Mouse (Mus musculus) mouse embryonic stem cell (cell line): Measurements from ENCODE around the gene Rragd.
"Not testable (repeated sequence)": the region's sequence is repeated elsewhere in the genome, so short reads cannot be mapped to it uniquely, and the experiment has no call there.

Source experiments
- in situ Hi-C, 2 experiments: fragments of 300-500 bp; cut with MboI; formaldehyde crosslinking; loops; 1 replicate in 1 of 2; 3 replicates in 1 of 2; pipeline ENCODE4 v1.14.3; 2019 to 2020; ENCODE audit warnings: low sequenced_read_pairs in 2 of 2, low pct_unique_long_range_greater_than_20kb in 1 of 2, mixed read lengths in 1 of 2; ENCODE audit not compliant: unreplicated experiment in 1 of 2

The Rragd gene

DNA sequence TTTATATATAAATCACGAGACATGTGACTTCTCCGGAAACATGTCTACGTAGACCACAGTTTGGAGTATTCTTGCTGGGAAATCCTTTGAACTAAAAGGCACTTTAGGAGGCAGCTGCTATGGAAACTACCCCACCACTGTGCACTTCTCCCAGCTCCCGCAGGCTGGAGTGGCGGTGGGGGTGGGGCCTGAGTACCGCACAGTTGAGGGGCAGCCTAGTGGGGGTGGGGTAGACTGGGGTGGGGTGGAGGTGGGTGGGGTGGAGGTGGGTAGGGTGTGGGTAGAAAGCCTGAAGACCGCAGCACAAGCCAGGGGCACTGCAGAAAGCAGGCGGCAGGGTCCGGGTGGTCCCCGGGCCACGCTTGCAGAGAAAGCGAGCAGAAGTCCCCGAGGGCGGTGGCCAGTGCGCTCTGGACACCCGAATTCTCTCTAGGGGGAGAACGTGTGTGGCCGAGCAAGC, at the start of gene Rragd:
Gene Rragd (plus strand): TSS at position 322 of the 460 bp plus-strand sequence.
- in situ Hi-C loops: no loop called here

DNA sequence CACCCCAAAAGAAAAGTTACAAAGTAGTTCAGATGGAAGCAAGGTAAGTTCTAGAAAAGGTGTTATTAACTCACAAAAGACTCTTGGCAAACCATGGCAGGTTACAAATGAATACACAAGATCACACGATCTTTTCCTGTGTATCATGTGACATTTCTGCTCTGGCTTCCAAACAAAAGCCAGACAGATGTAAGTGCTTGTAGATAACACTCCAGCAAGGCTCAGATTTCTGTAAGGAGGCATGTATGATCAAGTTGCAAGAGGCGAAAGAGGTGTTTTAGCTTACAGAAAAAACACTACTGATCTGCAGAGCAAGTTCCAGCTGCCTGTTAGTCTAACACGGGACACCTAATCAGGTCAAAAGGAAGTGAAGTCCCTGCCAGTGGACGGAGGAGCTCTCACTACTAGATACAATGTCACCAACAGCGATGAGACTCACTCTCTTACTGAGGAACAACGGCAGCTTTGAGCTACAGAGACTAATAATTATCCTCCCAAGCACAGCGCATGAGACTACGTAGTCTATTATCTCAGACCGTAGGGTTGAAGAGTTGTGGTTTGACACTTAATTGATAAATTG, 46.0 kb upstream of the Rragd start:
- in situ Hi-C loops: no loop called here

DNA sequence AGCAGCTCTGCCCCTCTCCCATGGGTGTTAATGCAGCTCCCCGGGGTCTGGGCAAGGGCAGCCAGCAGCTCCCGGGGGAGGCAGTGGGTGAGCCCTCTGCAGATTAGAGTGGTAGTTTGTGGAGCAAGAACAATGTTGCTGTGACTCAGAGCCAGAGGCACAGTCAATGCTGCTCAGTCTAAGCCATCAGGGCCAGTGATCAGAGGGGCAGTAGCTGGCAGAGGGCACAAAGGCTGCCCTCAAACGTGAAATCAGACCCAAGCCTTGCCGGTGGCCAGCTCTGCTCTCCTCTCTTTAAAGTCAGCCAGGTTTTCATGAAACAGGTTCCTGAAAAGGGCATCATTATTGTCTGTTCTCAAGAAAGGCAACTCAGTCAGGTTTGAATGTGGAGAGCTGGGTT, 43.3 kb upstream of the Rragd start:
- in situ Hi-C loops: no loop called here

DNA sequence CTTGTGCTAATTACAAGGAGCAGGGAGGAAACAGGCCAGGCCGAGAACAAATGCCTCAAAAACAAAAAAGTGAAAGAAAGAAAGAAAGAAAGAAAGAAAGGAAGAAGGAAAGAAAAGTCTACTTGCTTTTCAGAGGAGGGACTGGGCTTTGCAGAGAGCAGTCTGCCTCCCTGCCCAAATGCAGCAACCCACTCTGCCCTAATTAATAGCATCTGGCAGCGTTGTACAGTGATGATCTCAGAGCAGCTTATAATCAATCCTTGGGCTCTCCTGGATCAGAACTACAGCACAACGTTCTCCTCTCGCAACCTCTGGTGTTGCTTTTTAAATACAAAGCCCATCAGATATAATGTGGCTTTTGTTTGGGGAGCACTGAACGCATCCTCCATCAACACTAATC, 42.9 kb upstream of the Rragd start:
- in situ Hi-C loops: no loop called here

DNA sequence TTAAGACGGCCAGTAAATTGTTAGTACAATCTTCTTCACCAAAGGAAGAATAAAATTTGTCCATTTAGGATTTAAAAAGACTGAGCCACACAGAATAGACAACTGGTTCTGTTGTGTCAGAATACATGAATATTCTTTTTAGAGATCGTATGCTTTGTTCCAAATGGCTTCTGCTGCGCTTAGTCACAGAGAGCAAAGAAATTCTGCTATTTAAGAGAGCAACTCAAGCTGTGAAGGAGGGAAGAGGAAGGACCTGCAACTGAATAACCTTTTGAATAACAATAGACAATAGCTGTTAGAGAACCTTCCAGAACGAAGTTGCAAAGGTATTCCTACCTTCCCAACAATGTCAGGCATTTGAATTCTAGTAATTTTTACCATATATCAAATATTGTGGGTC, 41.9 kb upstream of the Rragd start:
- in situ Hi-C loops: no loop called here

DNA sequence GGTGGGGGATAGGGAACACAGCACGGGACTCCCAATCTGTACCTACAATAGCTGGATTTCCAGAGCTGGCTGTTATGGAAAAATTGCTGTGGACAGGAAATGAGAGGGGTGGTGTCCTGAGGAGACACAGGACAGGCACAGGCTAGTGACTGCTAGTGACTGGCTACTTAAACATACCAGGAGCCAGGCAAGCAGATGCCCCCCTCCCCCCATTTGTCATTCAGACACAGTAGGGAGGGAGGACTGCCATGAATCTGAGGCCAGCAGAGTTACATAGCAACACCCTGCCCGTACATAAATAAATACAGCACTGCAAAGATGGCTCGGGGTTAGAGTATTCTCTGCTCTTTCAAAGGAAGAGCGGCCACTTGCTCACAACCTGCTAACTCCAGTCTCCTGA, 35.2 kb upstream of the Rragd start:
- in situ Hi-C loops: no loop called here

DNA sequence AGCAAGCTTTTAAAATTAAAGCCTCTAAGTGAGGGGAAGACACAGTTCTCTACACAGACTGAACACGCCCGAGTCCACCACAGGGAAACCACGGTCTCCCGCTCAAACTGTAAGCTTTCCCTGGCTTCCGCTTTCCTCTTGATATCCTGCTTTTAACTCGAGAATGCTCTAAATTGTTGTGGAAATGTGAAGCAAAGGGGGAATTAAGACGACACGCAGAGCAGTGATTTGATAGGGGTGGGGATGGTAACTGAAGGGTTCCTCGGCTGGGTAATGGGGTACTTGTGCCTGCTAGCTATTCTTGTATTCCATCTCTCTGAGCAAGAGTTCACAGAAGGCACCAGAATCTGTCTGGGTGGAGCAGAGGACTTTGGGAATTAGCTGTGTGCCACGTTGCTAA, 34.1 kb upstream of the Rragd start:
- in situ Hi-C loops: no loop called here

DNA sequence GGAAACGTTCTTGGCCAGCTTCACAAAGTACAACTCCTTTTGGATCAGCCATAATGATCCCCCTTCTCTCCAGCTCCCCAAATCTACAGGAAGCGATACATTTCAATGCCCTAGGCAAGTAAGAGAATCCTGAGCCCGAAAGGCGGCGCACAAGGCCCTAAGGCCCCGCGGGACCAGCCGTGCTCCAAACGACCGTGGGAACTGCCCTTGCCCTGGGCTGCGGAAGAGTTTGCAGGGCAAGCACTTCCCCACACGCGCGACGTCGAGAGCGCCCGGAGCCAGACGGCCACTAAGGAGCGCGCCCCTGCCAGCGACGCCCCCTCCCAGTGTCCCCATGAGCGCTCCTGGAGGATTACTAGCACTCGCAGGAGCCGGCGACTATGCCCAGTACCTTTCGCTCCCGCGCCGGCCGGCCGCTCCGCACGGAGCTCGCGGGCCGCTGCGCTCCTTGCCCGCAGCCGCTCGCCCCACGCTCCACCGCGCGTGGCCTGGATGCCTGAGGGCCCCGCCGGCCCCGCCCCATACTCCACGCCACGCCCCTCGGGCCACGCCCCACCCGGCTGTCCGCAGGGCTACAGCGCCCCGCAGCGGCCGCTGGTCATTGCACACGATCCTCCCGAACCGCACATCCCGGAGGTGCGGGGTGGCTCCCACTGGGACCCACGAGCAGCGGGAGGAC, 32.3 kb upstream of the Rragd start, which contains the start of gene Ankrd6:
Gene Ankrd6 (minus strand): TSS at position 486 of the 679 bp plus-strand sequence.
- in situ Hi-C loops: loop anchor here (10.0 kb wide), 1 partner anchor 176 kb away; no protein-coding TSS in a partner anchor

DNA sequence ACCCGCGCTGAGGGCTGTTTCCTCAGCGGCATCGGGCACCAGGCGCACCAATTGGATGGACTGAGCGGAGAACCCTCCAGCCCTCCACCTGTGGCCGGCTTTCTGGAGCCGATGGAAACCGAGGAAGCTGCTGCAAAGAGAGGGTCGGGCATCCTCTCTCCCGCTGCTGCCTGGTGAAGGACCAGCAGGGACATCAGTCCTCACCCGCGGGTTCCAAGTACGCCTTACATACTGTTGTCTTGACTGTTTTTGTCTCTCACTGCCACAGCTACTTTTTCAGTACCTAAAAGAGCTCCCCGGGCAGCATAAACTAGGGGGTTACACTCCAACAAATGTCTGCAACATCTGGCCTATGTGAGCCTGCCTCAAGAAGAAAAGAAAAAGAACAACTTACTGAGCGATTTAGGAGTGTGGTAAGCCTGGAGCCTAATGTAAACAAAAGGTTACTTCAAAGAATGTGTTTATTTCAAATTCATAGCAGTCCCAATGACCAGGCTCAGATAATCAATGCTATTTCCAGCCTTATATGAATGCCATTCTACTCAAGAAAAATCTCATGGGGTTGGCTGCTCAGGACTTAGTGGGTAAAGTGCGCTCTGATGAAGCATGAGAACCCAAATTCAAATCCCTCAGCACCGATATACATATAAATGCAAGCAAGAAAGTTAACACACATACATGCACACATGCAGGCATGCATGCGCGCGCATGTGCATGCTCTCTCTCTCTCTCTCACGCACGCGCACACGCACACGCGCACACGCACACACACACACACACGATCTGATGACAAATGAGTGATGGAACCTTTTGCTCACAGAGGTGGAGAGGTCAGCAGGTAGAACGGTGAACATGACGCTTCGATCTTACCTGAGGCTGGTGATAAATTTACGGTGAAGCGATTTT, 31.5 kb upstream of the Rragd start:
- in situ Hi-C loops: loop anchor here (10.0 kb wide), 1 partner anchor 176 kb away; no protein-coding TSS in a partner anchor

DNA sequence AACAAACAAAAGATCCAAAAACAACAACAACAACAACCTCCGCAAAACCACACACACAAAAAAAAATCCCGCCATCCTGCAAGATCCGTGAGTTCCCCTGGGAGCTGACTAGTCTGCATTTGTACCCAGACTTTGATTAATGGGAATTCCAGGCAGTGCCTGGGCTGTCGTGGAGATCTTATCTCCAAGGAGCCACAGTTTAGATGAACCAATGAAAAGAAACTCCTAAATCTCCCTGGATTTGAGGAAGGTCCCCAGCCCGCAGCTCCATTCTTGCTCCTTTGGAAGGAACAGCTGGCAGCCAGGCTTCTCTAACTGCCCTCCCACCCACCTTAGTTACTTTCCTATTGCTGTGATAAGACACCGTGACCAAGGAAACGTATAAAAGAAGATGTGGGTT, 30.2 kb upstream of the Rragd start:
- in situ Hi-C loops: loop anchor here (10.0 kb wide), 1 partner anchor 178 kb away; no protein-coding TSS in a partner anchor

DNA sequence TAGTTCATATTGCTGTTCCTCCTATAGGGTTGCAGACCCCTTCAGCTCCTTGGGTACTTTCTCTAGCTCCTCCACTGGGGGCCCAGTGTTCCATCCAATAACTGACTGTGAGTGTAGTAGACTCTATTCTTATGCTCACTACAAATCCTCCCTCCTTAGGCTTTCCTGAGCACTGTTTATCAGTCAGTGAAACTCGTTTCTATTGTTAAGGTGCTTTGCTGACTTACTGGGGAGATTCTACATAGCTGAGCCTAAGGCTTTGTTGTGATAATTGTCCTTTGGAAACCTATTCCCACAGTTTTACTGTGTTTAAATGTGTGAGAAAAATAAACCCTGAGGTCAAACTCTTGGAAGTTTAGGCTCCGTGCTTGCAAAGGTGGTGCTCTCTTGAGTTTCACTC, 26.4 kb upstream of the Rragd start:
- in situ Hi-C loops: loop anchor here (10.0 kb wide), 1 partner anchor 182 kb away; no protein-coding TSS in a partner anchor

DNA sequence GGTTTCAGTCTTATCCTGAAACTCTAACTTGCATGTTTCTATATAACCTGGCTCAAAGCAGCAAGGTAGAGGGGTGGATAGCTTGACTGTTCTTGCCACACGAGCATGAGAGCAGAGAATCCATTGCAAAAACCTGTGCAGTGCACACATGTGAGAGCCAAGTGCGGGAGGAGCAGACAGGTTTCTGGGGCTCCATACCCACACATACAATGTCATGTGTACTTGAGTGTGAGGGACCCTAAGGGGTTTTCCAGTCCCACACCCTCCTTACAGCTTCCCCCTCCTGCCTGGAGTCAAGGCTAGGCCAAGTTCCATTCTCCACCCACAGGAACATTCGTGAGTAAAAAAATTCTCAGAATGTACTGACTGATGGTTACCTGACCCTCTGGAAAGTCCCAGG, 21.4 kb upstream of the Rragd start:
- in situ Hi-C loops: no loop called here

DNA sequence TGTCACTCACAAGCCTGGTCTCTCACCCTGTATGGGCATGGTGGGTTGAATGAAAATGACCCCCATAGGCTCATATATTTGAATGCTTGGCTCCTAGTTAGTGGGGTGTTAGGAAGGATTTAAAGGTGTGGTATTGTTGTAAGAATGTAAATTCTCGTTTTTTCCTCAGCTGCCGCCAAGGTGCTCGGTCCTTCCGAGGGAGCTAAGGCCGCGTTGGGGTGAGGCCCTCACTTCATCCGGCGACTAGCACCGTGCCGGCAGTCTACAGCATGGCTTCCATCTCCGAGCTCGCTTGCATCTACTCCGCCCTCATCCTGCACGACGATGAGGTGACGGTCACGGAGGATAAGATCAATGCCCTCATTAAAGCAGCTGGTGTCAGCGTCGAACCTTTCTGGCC, 18.2 kb upstream of the Rragd start:
- in situ Hi-C loops: not testable (repeated sequence)

DNA sequence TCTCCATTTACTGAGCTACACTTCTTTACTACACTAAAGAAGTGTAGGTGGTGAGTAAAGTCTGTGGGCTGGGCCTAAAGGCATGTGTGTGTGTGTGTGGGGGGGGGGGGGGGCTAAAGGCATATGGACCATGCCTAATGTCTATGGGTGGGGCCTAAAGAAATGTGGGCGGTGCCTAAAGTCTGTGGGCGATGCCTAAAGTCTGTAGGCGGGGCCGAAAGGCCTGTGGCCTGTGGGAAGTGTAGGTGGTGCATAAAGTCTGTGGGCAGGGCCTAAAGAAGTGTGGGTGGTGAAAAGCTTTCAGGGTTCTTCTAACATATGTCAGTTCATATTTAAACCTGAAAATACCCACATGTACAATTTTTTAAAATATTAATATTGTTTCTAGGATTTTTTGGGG, 5.5 kb upstream of the Rragd start:
- in situ Hi-C loops: no loop called here

DNA sequence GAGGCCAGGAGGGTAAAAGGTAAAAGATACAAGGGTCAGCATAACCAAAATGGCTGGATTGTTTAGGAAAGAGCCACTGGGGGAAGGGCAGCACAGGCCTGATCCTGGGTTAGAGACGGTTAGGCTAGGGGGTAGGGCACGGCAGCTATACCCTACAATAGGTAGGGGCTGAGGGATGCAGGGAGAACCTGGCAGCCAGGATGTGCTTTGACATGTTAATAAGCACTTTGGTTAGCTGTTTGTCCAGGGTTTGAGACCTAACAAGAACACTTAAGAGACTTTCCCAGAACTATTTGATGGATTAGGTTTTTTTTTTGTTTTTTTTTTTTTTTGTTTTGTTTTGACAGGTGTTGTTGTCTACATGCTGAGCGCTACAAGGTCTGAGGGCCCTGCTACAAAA, 2.8 kb upstream of the Rragd start:
- in situ Hi-C loops: no loop called here

DNA sequence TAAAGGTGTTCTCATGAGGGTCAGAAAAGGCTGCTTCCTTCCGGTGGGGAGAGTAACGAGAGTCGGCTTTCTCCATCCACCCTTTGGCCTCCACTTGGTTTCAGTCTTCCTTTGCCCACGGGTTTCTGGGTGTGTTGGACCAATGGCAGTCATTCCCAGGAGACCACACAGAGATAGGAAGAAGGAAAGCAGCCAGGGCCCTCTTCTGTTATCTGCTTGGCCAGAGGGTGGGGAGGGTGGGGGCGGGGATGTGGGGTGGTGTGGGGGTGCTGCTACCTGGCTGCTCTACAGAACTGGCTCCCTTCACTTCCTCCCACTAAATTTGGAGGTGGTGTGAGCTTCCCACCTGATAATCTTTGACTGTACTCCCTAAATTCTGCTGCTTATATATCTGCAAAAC, 1.2 kb upstream of the Rragd start:
- in situ Hi-C loops: no loop called here

DNA sequence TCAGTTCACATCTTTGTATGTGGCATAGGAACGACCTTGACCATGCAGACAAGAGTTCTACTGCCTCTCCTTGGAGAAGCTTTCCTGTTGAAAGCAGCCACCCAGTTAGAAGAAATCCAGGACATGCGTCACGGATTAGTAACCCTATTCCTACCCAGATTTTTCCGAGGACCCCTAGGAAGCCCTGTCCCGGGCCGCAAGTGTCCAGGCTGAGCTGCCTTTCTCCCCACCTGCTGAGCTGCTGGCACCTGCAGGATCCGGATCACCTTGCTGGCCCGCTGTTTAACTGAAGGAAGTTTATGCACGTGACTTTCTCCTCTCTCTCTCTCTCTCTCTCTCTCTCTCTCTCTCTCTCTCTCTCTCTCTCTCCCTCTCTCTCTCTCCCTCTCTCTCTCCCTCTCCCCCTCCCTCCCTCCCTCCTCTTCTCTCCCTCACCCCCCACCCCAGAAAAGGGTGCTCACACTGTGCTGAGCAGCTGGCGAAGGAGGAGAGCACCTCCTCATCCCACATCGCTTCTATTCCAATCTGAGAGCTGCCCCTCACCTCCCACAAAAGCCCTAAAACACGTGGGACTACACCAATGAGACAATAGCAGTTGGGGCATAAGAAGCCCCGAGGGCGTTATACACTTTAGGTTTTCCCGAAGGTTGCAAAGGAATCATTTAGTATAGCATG, 659 bp upstream of the Rragd start:
- in situ Hi-C loops: no loop called here
